Mouse (Mus musculus) CD4-positive, CD25-positive, alpha-beta regulatory T cell, adult 9 weeks (primary cell): Measurements from ENCODE around the gene Mbnl3. TPM values are rescaled to one million over a fixed set of nuclear protein-coding genes. Genes with fewer than 3 reads are reported as not detected.

Experiments used
- polyA plus RNA-seq: library from polyadenylated mRNA; unstranded; fragments of 100-300 nt; shearing (Covaris generic); gene quantifications from one replicate; pipeline ENCODE4 v1.2.1, GENCODE M21; 2017

Mbnl3 gene
- 21.9 TPM for polyA plus RNA-seq

DNA sequence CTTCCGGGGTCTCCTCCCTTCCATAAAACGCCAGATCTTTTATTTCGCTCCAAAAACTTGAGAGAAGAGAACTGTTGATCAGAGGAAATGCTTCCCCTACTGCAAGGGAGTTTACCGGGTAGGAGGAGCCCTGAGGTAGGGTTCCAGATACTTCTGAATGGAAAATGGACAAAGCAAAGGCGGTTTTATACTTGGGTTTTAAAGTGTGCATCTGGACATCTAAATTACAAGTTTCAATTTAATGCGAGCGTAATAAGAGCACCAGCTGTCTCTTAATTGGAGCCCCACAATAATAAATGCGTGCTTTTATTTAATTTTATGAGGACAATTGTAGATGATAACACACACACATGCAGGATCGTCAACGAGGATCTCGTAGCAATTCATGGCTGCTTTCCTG is at the start of gene Mbnl3:
Gene Mbnl3 (minus strand): TSS at position 101 of the 400 bp plus-strand sequence.

Other genes starting within 250 kb of the Mbnl3 start
- gene Rap2c, start 188.5 kb downstream of the Mbnl3 start, polyA plus RNA-seq = 18.9 TPM